Mouse (Mus musculus): Measurements from ENCODE around the gene Hsp90ab1.

Hsp90ab1 gene

DNA sequence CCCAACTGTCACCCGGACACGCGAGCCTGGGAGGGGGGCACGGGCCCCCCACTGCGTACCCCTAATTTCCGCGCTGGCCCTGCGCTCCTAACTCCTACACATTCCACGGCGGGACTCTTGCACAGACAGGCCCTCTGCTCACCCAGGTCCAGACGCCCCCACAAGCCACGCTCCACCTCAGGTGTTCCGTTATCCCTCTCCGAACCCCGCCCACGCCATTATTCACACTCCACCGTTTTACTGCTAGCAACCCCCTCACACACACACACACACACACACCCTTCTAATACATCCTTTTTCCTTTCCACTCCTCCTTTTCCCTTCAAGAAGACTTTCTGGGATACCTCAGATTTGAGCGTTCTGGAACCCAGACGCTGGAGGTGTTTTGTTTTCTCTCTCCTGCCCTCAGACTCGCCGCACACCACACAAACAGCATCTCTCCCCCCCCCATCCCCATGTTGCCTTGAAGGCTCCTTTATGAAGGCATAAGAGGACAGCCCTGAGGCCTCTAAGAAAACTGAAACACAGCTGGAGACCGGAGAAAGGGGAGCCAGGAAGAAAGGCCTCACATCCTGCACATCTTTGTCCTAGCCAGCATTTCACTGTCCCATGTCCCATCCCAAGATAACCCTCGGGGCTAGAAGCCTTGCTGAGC is 22.8 kb upstream of the Hsp90ab1 start:
- no peak for DNase-seq

DNA sequence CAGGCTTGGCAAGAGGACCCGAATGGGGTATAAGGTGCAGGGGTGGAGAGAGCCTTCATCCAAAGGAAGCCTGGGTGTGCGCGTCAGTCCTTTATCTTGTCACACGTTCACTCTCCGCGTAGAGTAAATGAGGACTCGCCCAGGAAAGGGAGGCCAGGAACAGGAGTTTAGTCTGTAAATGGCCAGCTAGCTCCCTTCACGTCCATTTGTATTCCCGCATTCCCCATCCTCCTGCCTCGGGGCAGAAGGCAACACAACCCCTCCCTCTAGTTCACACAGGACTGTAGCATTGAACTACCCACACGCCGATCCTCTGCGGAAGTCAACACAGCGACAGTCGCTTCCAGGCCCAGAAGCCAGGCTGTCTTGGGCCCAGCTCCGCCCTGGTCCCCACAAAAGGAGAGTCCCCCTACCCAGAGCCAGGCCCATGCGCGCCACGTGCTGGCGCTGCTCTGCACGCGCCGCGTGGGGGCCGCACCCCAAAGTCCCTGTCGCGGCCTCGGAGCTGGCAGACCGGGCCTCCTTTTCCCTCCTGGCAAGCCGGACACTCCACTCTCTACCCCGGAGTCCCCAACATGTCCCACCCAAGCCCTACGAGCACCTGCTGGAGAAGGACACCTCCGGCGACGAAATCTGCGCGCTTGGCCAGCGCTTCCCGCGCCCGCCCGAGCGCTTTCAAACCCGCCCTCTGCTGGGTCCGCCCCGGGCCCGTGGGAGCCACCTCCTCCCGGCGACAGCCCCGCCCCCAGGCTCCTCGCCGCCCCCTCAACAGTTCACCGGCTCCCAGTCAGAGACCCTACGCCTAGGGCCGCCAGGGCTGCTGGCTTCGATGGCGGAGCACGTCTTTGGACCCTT is 22.0 kb upstream of the Hsp90ab1 start:
- DNase-seq: peak; percentile 64 to 76

DNA sequence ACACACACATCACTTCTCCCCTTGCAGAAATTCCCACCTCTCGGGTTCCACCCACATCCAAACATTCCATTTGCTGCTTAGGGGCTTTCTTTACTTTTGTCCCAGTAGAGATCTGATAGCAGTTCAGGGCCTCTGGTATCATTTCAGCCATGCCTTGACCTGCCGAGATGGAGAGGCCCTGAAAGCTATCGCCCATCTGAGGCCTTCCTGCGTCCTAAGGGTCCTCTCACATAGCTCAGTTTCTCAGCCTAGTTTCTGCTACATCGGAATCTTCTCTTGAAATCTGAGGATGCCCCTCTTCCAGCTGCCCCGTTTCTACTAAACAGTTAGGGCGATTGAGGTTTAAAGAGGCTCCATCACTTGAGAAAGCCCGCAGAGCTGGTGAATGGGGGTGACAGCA is 21.1 kb upstream of the Hsp90ab1 start:
- no peak for DNase-seq

DNA sequence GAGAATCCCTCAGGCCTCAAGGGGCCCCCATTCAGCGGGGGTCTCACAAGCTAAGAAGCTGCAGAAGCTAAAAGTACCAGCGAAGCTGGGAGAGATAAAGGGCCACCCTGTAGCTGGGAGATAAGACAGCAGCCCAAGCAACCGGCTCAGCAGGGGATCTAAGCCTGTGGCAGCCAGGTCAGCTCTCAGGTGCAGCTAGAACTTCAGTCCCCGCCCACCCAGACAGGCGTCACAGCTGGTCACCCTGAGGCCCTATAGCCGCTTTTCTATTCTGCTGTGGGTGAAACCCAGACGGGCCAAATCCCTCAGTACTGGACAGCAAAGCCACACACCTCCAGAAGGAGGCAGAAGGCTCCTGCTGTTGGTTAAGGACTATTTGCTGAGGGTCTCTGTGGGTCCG is 20.4 kb upstream of the Hsp90ab1 start:
- no peak for DNase-seq

DNA sequence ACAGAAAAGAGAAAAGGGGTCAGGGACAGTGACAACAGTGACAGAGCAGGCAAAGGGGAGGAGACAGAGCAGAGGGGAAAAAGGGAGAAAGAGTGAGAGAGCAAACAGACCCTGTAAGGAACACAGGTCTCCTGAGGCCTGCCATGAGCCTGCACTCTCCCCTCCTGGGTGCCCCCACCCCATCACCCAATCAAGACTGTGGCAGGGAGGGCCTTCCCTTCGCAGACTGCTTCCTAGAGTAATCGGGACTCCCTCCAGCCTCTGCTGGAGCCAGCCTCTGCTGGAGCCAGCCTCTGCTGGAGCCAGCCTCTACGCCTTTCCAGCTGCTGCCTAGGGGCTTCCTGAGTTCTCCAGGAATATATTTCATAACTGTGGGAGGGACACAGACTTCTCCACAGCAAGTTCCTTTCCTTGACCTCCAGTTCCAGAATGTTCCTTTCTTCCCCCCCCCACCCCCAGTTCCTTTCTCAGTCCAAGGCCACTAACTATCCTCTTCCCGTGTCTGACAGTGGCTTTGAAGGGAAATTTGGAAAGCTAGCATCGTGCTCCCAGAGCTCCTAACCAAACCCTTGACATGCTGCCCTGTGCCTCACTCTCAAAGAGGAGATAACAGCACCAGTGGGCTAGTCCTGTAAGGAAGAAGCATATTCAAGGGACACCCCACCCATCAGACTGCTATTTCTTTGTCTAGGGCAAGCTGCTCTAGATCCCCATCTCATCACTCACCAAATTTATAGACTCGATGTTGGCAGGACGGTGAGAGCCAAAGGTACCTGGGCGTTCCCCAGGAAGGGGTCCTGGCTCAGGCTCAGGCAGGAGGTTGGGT is 19.7 kb upstream of the Hsp90ab1 start:
- DNase-seq: no peak

DNA sequence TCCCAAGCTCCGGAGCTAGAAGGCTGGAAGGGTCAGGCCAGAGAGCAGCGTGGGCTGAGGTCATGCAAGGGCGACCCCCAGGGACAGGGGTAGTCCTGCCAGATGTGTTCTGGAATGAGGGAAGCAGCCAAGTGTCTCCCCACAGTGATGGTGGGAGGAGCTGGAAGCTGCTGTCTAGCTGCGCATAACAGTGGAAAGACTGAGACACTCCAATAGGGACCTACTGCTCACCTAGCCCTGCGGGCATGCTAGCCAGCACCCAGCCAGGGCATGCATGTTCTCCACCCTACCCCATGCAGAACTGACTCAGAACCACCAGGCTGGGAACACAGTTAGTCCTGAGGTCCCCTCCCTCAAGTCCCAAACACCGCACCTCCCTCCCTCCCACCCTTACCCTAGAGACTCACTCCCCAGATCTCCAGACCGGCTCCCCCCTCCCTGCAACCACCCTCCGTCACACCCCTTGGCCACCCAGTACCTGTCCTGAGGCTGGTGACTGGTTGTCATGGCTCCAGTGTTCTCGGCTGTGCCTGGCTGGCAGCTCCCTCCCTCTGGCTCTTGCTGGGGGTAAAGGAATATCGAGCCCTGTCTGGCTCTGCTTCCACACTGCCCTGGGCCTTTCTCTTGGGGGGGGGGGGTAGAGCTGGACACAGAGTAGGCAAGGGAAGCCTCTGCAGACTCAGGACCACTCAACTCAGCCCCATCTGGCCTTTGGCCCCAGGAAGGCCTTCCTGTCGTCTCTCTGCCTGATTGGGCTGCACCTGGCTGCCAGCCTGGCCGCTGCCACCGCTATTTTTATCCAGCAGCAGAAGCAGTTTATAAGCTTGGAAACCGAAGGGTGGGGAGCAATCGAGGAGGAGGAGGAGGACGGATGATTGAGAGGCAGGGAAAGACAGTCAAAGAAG is 18.9 kb upstream of the Hsp90ab1 start:
- peak in 1 of 2 experiments; percentile 44 for DNase-seq

DNA sequence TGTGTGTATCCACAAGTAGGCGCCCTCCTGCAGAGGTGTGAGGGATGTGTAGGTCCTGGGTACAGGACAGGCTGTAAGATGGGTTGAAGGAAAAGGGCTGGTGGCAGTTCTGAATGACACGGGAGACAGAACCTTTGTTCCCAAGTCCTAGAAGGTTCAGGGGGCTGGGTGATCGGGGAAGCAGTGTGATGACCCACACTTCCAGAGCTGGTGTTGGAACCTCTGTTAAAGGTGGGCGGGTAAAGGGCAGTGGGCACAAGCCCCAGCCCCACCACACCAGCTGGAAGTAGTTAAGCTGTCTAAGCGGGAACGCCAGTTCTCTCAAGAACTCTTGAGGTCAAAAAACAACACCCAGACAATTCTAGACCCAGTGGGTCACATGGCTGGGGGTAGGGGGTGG is 17.3 kb upstream of the Hsp90ab1 start:
- peak in 1 of 2 experiments; percentile 2 for DNase-seq

DNA sequence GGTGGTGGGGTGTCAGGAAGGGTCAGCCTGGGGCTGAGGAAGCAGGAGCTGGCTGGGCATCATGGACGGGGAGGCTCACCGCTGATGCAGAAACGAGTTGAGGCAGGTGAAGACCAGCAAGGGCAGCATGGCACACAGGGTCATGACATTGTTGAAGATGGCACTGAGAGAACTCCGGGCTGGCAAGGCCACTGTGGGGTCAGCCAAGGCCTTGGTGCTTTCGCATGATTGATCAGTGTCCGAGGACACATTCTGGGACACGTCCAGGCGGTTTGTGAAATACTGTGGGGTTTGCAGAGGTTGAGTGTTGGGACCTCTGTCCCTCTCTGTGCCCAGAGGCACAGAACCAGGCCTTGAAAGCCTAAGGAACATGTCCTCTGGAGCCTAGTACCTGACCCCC is 16.8 kb upstream of the Hsp90ab1 start:
- peak in 1 of 2 experiments; percentile 5 for DNase-seq

DNA sequence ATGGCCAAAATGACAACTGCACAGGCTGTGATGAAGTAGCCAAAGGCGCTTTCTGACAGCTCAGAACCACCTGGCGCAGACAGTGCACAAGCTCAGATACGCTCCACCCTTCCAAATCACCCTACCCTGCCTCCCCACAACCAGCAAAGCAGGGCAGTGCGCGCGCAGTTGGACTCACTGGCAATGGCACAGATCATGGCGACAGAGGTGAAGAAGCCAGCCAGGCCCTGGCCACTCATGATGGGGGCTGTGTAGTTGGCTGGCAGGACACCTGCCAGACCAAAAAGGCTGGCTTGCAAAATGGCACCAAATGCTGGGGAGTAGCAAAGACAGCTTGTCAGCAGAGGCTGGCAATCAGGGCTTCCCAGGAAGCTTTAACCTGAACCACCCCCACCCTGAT is 16.2 kb upstream of the Hsp90ab1 start:
- DNase-seq: peak in 1 of 2 experiments; percentile 31

DNA sequence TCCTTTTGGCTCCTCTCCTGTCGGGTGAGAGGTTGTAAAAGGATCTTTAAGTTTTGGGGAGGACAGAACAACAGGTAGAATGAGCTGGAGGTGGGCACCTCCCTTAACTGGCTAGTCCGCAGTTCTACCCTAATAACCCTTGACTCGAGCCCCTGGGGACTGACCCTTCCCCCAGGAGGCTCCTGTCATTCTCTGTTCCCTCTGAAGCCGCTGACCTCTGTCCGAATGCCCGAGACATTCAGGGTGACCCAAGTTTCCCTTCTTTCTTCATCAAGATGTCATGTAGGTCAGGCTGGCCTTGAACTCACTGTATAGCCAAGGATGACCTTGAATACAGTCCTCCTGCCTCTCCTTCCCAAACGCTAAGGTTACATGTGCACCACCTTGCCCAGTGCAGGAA is 15.3 kb upstream of the Hsp90ab1 start:
- peak in 1 of 2 experiments; percentile 2 for DNase-seq

DNA sequence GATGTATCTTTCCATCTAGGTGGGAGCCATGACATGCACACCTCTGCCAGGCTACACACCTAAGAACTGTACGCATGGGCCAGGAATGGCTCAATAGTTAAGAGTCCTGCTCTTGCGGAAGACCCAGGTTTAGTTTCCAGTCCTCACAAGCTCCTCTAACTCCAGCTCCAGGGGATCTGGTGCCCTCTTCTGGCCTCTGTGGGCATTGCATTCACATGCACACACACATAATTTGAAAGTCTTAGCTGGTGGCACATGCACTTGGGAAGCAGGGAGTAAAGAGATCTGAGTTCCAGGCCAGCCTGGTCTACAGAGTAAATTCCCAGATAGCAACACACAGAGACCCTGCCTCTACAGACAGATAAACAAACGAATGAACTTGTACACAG is 13.4 kb upstream of the Hsp90ab1 start:
- DNase-seq: no peak

DNA sequence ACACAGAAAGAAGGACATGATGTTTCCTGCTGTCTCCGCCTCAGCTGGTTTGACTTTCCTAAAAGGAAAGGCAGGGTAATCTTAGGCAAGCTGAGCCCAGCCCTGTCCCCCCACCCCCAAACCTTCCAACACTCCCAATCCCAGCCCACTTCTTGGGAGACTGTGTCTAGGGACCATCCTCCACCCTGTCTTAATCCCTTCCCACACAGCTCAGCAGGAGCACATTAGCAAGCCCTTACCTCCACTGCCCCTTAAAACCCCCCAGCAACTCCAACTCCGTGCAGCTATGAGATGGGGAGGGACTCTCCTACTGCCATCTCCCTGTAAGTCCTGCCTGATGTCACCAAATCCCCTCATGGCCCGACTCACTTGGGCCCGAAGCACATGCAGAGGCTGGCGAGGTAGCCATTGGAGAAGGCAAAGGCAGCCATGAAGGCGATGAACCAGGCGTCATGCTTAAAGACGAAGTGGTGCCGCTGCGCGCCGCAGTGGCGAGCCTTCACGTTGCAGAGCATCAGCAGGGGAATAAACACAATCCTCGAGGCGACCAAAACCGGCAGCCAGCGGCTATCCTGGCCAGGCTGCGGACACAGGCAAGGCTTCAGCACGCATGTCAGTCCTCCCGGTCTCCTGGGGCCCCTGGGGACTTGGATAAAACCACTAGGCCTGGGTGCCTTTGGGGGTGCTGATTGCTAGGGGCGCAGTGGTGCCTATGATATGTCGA is 12.8 kb upstream of the Hsp90ab1 start:
- DNase-seq: no peak

DNA sequence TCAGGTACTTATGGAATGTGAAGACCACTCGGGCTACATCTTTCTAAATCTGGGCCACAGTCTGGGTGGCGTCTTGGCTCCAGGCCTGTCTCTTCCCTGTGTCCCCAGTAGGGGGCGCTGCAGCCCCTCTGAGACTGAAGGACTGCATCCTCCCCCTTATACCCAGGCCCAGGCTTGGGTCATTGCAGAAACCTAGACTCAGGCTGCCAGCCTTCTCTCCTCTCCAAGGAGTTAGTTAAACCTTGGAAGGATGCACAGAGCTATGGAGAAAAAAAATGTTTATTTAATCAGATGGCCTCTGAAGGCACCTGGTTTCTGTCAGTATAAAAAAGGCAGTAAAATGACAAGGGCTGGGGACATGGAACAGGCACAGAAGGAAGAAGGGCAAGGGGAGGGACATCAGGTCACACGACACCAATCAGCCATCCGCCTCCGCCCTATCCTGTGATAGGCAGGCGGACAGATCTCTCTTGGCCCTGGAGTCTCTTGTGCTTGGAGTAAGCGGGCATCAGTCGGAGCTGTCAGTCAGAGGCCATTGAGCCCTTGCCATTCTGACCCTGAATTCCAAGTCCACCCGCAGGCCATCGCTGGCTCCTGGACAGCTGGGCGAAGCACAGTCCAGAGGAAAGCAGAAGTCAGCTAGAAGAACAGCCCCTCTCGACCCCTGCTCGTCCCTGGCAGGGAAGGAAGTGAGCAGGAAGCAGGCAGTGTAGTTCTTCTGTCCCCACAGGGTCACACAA is 12.0 kb upstream of the Hsp90ab1 start:
- DNase-seq: peak; percentile 81 to 83

DNA sequence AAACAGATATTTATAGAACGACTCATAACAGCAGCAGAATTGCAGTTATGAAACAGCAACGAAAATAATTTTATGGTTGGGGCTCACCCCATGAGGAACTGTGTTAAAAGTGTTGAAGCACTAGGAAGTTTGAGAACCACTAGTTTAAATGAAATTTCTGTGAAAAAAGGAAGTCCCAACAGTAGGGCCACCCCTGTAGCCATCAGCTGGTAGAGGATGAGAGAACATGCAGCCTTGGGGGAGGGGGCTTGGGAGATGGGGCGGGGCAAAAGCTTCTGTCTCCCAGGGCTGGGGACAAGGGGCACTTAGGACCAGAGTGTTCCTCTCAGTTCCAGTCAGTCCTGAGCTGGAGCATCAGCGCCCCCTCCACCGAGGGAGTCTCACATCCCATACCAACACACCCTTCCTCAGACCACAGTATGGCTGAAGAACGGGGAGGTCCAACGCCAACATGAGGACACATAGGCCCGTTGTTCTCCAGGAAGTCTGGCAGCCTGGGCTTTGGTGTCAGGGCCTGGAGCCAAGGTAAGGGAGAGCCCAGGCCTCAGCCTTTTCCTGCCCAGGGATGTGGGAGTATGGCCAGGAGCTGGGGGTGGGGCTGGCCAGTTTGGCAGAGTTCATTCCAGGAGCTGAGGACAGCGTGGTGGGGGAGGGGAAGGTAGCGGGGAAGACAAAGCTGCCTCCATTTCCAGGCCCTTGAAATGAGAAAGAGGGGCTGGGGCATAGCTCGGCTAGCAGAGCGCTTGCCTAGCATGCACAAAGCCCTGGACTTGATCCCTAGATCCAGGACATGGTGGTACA is 11.2 kb upstream of the Hsp90ab1 start:
- peak; percentile 65 to 75 for DNase-seq

DNA sequence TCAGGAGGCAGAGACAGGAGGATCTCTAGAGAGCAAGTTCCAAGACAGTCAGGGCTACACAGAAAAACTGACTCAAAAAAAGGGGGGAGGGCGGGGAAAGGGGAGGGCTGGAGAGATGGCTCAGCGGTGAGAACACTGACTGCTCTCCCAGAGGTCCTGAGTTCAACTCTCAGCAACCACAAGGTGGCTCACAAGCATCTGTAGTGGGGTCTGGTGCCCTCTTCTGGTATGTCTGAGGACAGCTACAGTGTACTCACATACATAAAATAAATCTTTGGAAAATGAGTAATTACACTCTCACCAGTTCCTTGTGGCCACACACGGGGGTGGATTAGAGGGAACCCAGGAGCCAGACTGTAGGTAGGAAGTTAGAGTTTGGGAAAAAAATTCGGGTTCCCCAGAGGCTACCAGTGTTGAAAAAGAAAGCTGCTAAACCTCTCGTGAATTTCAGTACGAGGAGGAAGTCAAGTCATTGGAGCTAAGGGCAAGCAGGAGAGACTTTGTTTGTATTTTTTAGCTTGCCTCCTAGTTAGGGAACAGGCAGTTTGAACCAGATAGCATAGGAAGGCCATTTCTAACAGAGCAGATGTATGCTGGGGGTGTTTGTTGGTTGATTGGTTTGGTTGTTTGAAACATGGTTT is 9.8 kb upstream of the Hsp90ab1 start:
- no peak for DNase-seq

DNA sequence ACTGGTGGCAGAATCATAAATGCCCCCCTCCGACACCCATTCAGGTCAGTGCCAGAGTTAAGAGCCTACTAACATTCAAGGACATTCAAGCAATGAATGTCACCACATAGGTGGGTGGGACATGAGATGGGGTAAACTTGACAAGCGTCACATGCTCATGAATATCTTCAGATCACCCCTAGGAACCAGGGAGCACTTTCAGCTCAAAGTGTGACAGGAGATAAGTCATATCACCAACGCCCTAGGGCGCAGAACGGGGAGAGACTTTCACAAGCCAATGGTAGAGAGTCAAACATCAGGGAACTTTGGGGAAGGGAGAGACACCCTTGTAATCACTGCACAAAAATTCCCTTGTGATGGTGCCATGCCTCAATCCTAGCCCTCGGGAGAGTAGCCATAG is 9.1 kb upstream of the Hsp90ab1 start:
- DNase-seq: no peak

DNA sequence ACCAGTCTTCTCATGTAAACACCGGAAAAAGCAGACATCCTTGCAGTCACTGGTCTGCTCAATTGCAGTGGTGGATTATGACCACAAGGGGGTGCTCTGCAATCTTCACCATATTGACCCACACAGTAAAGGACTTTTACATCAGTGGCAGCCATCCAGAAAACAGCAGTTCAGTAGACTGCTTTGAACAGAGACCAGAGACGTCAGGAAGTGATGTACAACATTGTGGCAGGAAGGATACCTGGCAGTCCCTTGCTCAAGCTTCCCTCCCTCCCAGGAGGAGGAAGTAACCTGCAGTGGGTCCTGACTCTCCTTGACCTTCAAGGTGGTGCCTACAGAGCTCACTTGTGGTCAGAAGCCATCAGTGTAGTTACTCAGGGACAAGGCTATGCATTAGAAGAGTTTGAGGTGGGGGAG is 8.5 kb upstream of the Hsp90ab1 start:
- peak; percentile 72 to 75 for DNase-seq

DNA sequence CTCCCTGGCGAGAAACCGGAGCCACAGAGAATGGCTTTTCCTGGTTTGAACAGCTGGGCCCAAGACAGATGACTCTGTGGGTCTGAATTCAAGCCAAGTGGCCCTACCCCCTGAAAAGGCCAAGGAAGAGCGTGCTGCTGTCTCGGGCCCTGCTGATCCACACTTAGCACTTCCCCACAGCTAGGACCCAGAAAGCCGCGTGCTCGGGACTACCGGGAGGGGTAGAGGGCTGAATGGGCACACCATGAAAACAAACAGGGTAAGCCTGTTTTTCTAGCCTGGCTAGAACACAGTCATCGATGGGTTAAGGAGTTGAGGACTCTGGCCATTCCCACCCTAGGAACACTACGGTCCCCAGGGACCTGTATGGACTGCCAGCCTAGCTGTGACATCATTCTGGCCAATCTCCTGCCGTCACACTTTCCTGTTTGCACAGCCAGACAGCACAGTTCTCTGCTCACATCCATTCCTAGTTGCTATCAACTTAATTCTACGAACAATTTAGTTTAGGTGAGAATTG is 7.9 kb upstream of the Hsp90ab1 start:
- no peak for DNase-seq

DNA sequence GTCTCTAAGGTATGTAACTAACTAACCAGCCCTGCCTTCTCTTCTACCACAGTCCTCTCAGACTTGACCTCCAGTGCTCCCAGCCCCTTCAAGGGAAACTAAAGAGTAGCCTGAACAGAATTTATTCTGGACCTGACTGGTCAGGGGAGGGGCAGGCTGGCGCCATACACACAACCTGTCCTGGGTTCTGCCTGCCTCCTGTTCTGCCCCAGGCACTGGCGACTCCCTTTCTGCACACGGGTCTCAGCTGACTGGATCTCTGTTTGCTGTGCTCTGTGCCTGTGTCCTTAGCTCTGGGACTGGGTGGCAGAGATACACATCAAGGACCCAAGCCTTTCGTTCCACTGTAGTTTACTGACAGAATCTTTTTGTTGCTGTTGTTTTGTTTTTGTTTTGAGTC is 6.5 kb upstream of the Hsp90ab1 start:
- no peak for DNase-seq
